Mouse (Mus musculus) heart, embryonic 12.5 days (tissue): Measurements from ENCODE around the gene Zfp710. TPM values are rescaled to one million over a fixed set of nuclear protein-coding genes. Genes with fewer than 3 reads are reported as not detected.
"Not testable (repeated sequence)": the region's sequence is repeated elsewhere in the genome, so short reads cannot be mapped to it uniquely, and the experiment has no call there.

ENCODE experiments used
- ATAC-seq: fragments of 200-750 bp; cut with Nextera tagmentation; 2 replicates; pipeline ENCODE4 v1.8.0; 2017; ENCODE audit warnings: moderate TSS enrichment, moderate library complexity; ENCODE audit not compliant: insufficient number of reproducible peaks, low FRiP score
- H3K27ac ChIP-seq: fragments of 300-500 bp; sonication (generic); 2 replicates; pipeline ENCODE4 v1.5.1; 2016; ENCODE audit warnings: mild to moderate bottlenecking, moderate library complexity; ENCODE audit not compliant: poor library complexity, severe bottlenecking
- H3K27me3 ChIP-seq: fragments of 300-500 bp; sonication (generic); replicated peaks from 2 replicates; pipeline ENCODE4 v1.6.1; 2016; ENCODE audit warnings: mild to moderate bottlenecking, moderate library complexity
- H3K36me3 ChIP-seq: fragments of 300-500 bp; sonication (generic); 2 replicates; pipeline ENCODE4 v1.6.1; 2016; ENCODE audit warnings: mild to moderate bottlenecking, moderate library complexity
- H3K4me1 ChIP-seq: fragments of 300-500 bp; sonication (generic); replicated peaks from 2 replicates; pipeline ENCODE4 v1.6.1; 2016; ENCODE audit warnings: mild to moderate bottlenecking
- H3K4me2 ChIP-seq: fragments of 300-500 bp; sonication (generic); 2 replicates; pipeline ENCODE4 v1.6.1; 2016; ENCODE audit warnings: mild to moderate bottlenecking, moderate library complexity
- H3K4me3 ChIP-seq: fragments of 300-500 bp; sonication (generic); 2 replicates; pipeline ENCODE4 v1.5.1; 2016; ENCODE audit warnings: mild to moderate bottlenecking
- H3K9ac ChIP-seq: fragments of 300-500 bp; sonication (generic); 2 replicates; pipeline ENCODE4 v1.6.1; 2016; ENCODE audit warnings: mild to moderate bottlenecking, moderate library complexity
- H3K9me3 ChIP-seq: fragments of 300-500 bp; sonication (generic); replicated peaks from 2 replicates; pipeline ENCODE4 v1.6.1; 2016; ENCODE audit warnings: mild to moderate bottlenecking, moderate library complexity
- WGBS: fragments of 180-500 bp; shearing (Covaris S2); methylation state at CpG from one replicate; pipeline ENCODE4 v1.1.7; 2016; 5-methylcytosine and 5-hydroxymethylcytosine counted together
- polyA plus RNA-seq: library from polyadenylated mRNA; unstranded; fragments of >200 nt; fragmentation: Nextera tagmentation; extraction: Ambion mirVana; gene quantifications from 2 replicates; pipeline ENCODE4 v1.2.1, GENCODE M21; 2016

Gene Zfp710
- polyA plus RNA-seq: 13.5 and 13.7 TPM in 2 replicates

DNA sequence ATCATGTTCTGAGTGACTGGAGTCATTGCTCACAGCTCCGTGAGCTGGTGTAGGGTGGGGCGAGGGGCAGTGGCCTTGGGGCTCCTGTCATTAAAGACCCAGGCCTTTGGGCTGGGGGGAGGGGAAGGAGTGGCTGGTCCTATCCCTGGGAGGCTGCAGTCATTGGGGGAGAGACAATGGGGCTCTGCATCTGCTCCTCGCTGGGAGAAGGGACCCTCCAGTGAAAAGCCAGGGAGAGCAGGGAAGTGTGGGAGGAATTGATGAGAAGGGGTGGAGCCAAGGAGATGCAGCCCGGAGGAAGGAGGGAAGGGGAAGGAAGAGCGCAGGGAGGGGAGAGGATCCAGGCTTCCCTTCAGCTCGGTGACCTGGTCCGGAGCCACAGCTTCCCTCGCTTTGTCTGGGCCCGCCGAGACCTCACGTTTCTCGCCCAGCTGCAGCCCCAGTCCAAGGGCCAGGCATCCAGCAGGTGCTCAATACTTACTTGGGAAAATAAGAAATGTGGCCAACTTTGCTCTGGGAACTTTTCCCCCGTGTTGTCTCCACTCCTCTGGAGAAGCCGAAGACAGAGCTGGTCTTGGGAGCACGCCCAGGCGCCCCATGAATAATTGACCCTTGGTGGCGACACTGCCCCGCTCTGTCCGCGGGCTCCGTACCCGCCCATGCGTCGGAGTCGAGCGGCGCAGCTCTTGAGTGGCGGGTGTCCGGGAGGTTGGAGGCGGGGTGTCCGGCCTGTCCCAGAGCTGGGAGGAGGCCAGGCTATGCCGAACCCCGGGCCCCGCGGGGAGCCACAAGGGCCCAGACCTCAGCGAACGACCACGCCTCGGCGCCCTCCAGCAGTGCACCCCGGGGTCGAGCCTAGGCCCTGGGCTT is at the start of gene Zfp710:
Gene Zfp710 (plus strand): TSS at position 294 of the 870 bp plus-strand sequence.
- peak within 1 kb of the TSS; percentile 95 for H3K4me2 ChIP-seq
- ATAC-seq: peak; percentile 87

GRCm38 (mm10) chr7:79975316-79975715 is 49.3 kb upstream of the Zfp710 start:
- H3K4me1 ChIP-seq: no peaks in the 10 kb centered on the region
- no peak for ATAC-seq
- H3K27me3 ChIP-seq: no peaks in the 10 kb centered on the region
- no peak overlapping the region for H3K4me3 ChIP-seq
- 73% methylated on average over 2 of the region's 2 CpGs for WGBS
- H3K9ac ChIP-seq: no peak overlapping the region
- no peaks in the 10 kb centered on the region for H3K9me3 ChIP-seq
- no peak overlapping the region for H3K4me2 ChIP-seq
- H3K36me3 ChIP-seq: no peaks in the 10 kb centered on the region
- no peak overlapping the region for H3K27ac ChIP-seq

More for the DNA sequence above, at the start of gene Zfp710:
- no peaks in the 10 kb centered on the region for H3K27me3 ChIP-seq
- H3K9ac ChIP-seq: peak within 1 kb of the TSS; percentile 99
- no peaks in the 10 kb centered on the region for H3K9me3 ChIP-seq
- 1% methylated on average over 41 of the region's 42 CpGs for WGBS
- H3K4me1 ChIP-seq: peaks cover 33% of the 10 kb centered on the region
- no peaks in the 10 kb centered on the region for H3K36me3 ChIP-seq
- peak within 1 kb of the TSS; percentile 96 for H3K27ac ChIP-seq
- H3K4me3 ChIP-seq: peak within 1 kb of the TSS; percentile 97

GRCm38 (mm10) chr7:79986717-79987116 is 37.9 kb upstream of the Zfp710 start:
- no peaks in the 10 kb centered on the region for H3K27me3 ChIP-seq
- 86% methylated on average over 7 of the region's 7 CpGs for WGBS
- no peaks in the 10 kb centered on the region for H3K9me3 ChIP-seq
- H3K4me3 ChIP-seq: no peak overlapping the region
- H3K9ac ChIP-seq: no peak overlapping the region
- H3K36me3 ChIP-seq: no peaks in the 10 kb centered on the region
- H3K4me1 ChIP-seq: no peaks in the 10 kb centered on the region
- no peak overlapping the region for H3K4me2 ChIP-seq
- no peak overlapping the region for H3K27ac ChIP-seq
- ATAC-seq: no peak

- Histone ChIP-seq H3K4me1 (no peaks in the 10 kb centered on the region), H3K4me2 (no peak overlapping the region), H3K36me3 (no peaks in the 10 kb centered on the region), H3K9me3 (no peaks in the 10 kb centered on the region), H3K27me3 (no peaks in the 10 kb centered on the region), H3K9ac (no peak overlapping the region), H3K27ac (no peak overlapping the region), H3K4me3 (no peak overlapping the region)
- ATAC-seq: no peak
- 38% methylated on average over 3 of the region's 3 CpGs for WGBS
Measured at GRCm38 (mm10) chr7:79987745-79988144, 36.9 kb upstream of the Zfp710 start.

- WGBS: 90% methylated on average over 1 of the region's 1 CpGs
- H3K9me3 ChIP-seq, ATAC-seq, H3K9ac ChIP-seq, H3K27me3 ChIP-seq, H3K4me3 ChIP-seq, H3K27ac ChIP-seq, H3K4me1 ChIP-seq, H3K4me2 ChIP-seq, H3K36me3 ChIP-seq: not testable (repeated sequence)
Measured at GRCm38 (mm10) chr7:79988466-79988865, 36.1 kb upstream of the Zfp710 start.

- Histone ChIP-seq H3K4me3 (no peak overlapping the region), H3K36me3 (no peaks in the 10 kb centered on the region), H3K27me3 (no peaks in the 10 kb centered on the region), H3K4me2 (no peak overlapping the region), H3K9me3 (0 out of 2 replicates have a peak, but pooled peaks cover 1% of the 10 kb centered on the region), H3K9ac (no peak overlapping the region), H3K4me1 (no peaks in the 10 kb centered on the region), H3K27ac (no peak overlapping the region)
- 37% methylated on average over 8 of the region's 8 CpGs for WGBS
- no peak for ATAC-seq
Measured at GRCm38 (mm10) chr7:79994476-79994875, 30.1 kb upstream of the Zfp710 start.

- 76% methylated on average over 1 of the region's 1 CpGs for WGBS
- H3K4me2 ChIP-seq: no peak overlapping the region
- ATAC-seq: no peak
Measured at GRCm38 (mm10) chr7:79997761-79998160, 26.9 kb upstream of the Zfp710 start.

DNA sequence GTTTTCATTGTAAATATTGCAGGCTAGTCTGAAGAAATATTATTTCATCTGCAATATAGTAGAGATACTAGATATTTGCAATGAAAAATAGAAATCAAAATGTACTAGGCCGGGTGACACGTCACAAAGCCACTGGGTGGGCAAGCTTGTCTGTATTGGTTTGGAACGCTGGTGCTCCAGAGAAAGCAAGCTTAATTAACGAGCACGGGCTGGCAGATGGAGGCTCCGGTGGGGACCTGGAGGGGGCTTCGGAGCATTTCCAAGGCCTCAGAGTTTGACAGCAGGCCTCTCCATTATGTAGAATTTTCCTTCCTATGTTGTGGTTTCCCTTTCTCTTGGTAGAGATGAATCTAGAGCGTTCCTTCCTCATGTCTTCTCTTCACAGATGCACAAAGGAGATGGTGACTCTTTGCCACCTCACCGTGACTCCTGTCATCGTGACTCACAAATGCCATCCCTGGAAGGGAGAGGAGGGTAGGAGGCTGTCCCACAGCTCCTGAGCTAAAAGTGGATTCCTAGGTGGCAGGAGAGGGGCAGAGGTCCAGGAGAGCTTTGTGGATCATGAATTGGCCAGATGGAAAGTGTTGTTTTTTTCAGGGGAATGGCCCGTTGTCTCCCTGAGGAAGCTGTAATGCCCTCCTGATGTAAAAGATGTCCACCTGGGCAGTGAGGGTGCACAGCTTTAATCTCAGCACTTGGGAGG is 22.1 kb upstream of the Zfp710 start:
- ATAC-seq: no peak

More at GRCm38 (mm10) chr7:79997761-79998160, 26.9 kb upstream of the Zfp710 start:
- H3K27me3 ChIP-seq: no peaks in the 10 kb centered on the region
- 0 out of 2 replicates have a peak, but pooled peaks cover 3% of the 10 kb centered on the region for H3K9me3 ChIP-seq
- no peak overlapping the region for H3K9ac ChIP-seq
- no peak overlapping the region for H3K27ac ChIP-seq
- H3K4me1 ChIP-seq: no peaks in the 10 kb centered on the region
- no peak overlapping the region for H3K4me3 ChIP-seq
- no peaks in the 10 kb centered on the region for H3K36me3 ChIP-seq

DNA sequence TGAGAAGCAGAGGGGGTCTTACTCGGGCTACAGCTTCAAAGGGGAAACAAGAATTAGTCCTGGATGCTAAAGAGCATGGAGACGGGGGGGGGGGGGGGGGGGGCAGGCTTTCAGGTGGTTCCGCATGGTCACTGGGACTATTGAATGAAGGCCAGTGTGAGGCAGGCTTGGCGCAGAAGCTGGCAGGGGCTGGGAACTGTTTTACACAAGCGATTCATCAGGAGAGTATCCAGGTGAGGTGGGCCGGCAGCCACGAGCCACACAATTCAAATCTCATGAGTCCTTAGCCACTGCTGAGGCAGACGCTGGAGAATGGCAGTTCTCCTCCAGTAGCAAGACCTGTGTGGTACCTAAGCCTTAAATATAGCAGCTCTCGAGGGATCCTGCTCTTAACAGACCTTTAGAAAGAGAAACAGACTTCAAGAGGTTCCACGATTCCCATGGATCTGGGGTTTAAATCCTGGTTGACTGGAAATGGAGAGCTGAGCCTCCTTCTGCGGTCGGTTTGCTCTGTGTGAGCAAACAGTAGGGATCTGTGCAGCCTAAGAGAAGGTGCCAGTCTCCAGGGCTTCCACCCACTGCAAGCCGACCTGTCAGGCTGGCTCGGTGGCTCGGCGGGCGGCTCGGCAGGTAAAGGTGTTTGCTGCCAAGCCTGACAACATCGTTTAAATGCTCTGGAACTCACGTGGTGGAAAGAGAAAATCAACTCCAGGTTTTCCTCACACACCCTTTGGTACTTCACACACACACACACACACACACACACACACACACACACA is 19.6 kb upstream of the Zfp710 start:
- Histone ChIP-seq H3K27me3 (peaks cover 3% of the 10 kb centered on the region; the same call in 1 of the 2 replicates), H3K9ac (no peak overlapping the region), H3K27ac (no peak overlapping the region), H3K9me3 (no peaks in the 10 kb centered on the region), H3K4me3 (no peak overlapping the region), H3K36me3 (no peaks in the 10 kb centered on the region), H3K4me2 (no peak overlapping the region), H3K4me1 (no peaks in the 10 kb centered on the region)
- no peak for ATAC-seq
- WGBS: 50% methylated on average over 19 of the region's 20 CpGs

More for the DNA sequence above, 22.1 kb upstream of the Zfp710 start:
- H3K36me3 ChIP-seq: no peaks in the 10 kb centered on the region
- peaks cover 3% of the 10 kb centered on the region; the same call in 1 of the 2 replicates for H3K27me3 ChIP-seq
- H3K4me2 ChIP-seq: no peak overlapping the region
- H3K4me3 ChIP-seq: no peak overlapping the region
- no peak overlapping the region for H3K9ac ChIP-seq
- H3K4me1 ChIP-seq: no peaks in the 10 kb centered on the region
- 0 out of 2 replicates have a peak, but pooled peaks cover 3% of the 10 kb centered on the region for H3K9me3 ChIP-seq
- no peak overlapping the region for H3K27ac ChIP-seq
- WGBS: 85% methylated on average over 11 of the region's 11 CpGs

DNA sequence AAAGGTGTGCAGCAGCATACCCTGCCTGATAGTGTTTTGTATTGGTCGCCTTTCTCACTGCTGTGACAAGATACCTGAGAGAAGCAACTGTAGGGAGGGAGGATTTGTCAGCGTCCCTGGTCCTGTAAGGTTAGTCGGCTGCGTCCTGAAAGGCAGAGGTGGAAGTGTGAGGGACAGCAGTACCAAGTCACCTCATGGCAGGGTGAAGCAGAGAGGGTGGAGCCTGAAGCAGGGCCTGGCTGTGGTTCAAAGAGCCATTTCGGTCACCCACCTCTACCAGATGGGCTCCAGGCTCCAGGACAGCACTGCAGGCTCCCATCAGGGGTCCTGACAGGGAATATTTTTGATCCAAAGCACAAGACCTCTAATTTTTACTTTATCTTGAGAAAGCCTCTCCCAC is 13.9 kb upstream of the Zfp710 start:
- 0 out of 2 replicates have a peak, but pooled peaks cover 3% of the 10 kb centered on the region for H3K9me3 ChIP-seq
- no peak overlapping the region for H3K4me3 ChIP-seq
- 71% methylated on average over 5 of the region's 5 CpGs for WGBS
- no peaks in the 10 kb centered on the region for H3K36me3 ChIP-seq
- no peak for ATAC-seq
- no peak overlapping the region for H3K9ac ChIP-seq
- no peaks in the 10 kb centered on the region for H3K4me1 ChIP-seq
- H3K27me3 ChIP-seq: peaks cover 2% of the 10 kb centered on the region; the same call in 1 of the 2 replicates
- no peak overlapping the region for H3K4me2 ChIP-seq
- no peak overlapping the region for H3K27ac ChIP-seq
